Mouse (Mus musculus) frontal cortex, postnatal 14 days (tissue): ENCODE data around the gene Fpgs.

Experiments
- DNase-seq, 2 experiments: peaks; one replicate each; pipeline ENCODE4 v3.0.0; 2022; ENCODE audit warnings: low spot score in 2 of 2

Fpgs gene

GRCm38 (mm10) chr2:32700966-32701743 lies 2.8 kb downstream of the Fpgs start:
- no peak for DNase-seq

GRCm38 (mm10) chr2:32699680-32700079 lies 4.3 kb downstream of the Fpgs start:
- DNase-seq, result no peak

GRCm38 (mm10) chr2:32694691-32695090 lies 9.3 kb downstream of the Fpgs start:
- DNase-seq, result no peak

GRCm38 (mm10) chr2:32693823-32694411 lies 10.0 kb downstream of the Fpgs start:
- DNase-seq, result peak; percentile 91 to 92

- no peak for DNase-seq
These were observed 10.7 kb downstream of the Fpgs start for GRCm38 (mm10) chr2:32693282-32693681.

GRCm38 (mm10) chr2:32692496-32692895 lies 11.4 kb downstream of the Fpgs start:
- no peak for DNase-seq

- DNase-seq, result no peak
These were observed 12.9 kb downstream of the Fpgs start for GRCm38 (mm10) chr2:32691041-32691440.

- DNase-seq, result peak; percentile 79 to 86
These were observed 14.5 kb downstream of the Fpgs start for GRCm38 (mm10) chr2:32689420-32689819.

- DNase-seq, result no peak
These were observed 16.4 kb downstream of the Fpgs start for GRCm38 (mm10) chr2:32687562-32687961.

- no peak for DNase-seq
These were observed 17.3 kb downstream of the Fpgs start for GRCm38 (mm10) chr2:32686640-32687039.

GRCm38 (mm10) chr2:32685807-32686206 lies 18.1 kb downstream of the Fpgs start:
- no peak for DNase-seq

- no peak for DNase-seq
These were observed 19.1 kb downstream of the Fpgs start for GRCm38 (mm10) chr2:32684681-32685428.

- DNase-seq, result no peak
These were observed 20.2 kb downstream of the Fpgs start for GRCm38 (mm10) chr2:32683701-32684100.

GRCm38 (mm10) chr2:32682721-32683417 lies 21.1 kb downstream of the Fpgs start:
- no peak for DNase-seq

- no peak for DNase-seq
These were observed 22.2 kb downstream of the Fpgs start for GRCm38 (mm10) chr2:32681754-32682153.

GRCm38 (mm10) chr2:32680961-32681650 lies 22.8 kb downstream of the Fpgs start:
- no peak for DNase-seq

GRCm38 (mm10) chr2:32680051-32680451 lies 23.9 kb downstream of the Fpgs start:
- DNase-seq, result peak in 1 of 2 experiments; percentile 35

GRCm38 (mm10) chr2:32677683-32678082 lies 26.3 kb downstream of the Fpgs start:
- no peak for DNase-seq

- DNase-seq, result no peak
These were observed 27.1 kb downstream of the Fpgs start for GRCm38 (mm10) chr2:32676821-32677220.

GRCm38 (mm10) chr2:32673176-32673917 lies 30.6 kb downstream of the Fpgs start:
- no peak for DNase-seq
